Mouse (Mus musculus) erythroid progenitor cell, adult 5-6 weeks (primary cell): ENCODE results near the gene Helz. TPM values are rescaled to one million over a fixed set of nuclear protein-coding genes. Genes with fewer than 3 reads are reported as not detected.

ENCODE experiments used
- ATAC-seq: replicated peaks from 2 replicates; pipeline ENCODE4 v1.8.0; 2016; ENCODE audit warnings: moderate number of reproducible peaks, mild to moderate bottlenecking, moderate TSS enrichment, inconsistent platforms; ENCODE audit not compliant: poor library complexity, low FRiP score, severe bottlenecking
- total RNA-seq, 2 experiments: library from RNA; stranded (forward) in 1 of 2; stranded (reverse) in 1 of 2; fragments of 150-400 nt in 1 of 2; fragments of 186-747, 209-891 nt in 1 of 2; gene quantifications; 2 replicates each; pipeline versions ENCODE4 v1.2.3 to v1.2.4; 2015 to 2017; ENCODE audit warnings: low replicate concordance in 2 of 2

The Helz gene
- total RNA-seq, 2 experiments from 2014 or later = 7.3 to 8.8 TPM

- ATAC-seq = no peak
Observed at GRCm38 (mm10) chr11:107660452-107660851, 112.7 kb downstream of the Helz start.

GRCm38 (mm10) chr11:107662666-107663065 lies 114.9 kb downstream of the Helz start:
- no peak for ATAC-seq

GRCm38 (mm10) chr11:107667542-107667941 lies 119.8 kb downstream of the Helz start:
- no peak for ATAC-seq

GRCm38 (mm10) chr11:107668223-107668622 lies 120.5 kb downstream of the Helz start:
- no peak for ATAC-seq

GRCm38 (mm10) chr11:107668977-107669376 lies 121.2 kb downstream of the Helz start:
- no peak for ATAC-seq

- no peak for ATAC-seq
Observed at GRCm38 (mm10) chr11:107674006-107674405, 126.3 kb downstream of the Helz start.

- ATAC-seq = no peak
Observed at GRCm38 (mm10) chr11:107674601-107675000, 126.9 kb downstream of the Helz start.

GRCm38 (mm10) chr11:107675246-107675645 lies 127.5 kb downstream of the Helz start:
- no peak for ATAC-seq

- no peak for ATAC-seq
Observed at GRCm38 (mm10) chr11:107676207-107676940, 128.6 kb downstream of the Helz start.

GRCm38 (mm10) chr11:107682694-107683355 lies 135.1 kb downstream of the Helz start:
- no peak for ATAC-seq

- no peak for ATAC-seq
Observed at GRCm38 (mm10) chr11:107683544-107684465, 136.1 kb downstream of the Helz start.

GRCm38 (mm10) chr11:107686290-107686689 lies 138.6 kb downstream of the Helz start:
- ATAC-seq = no peak

- no peak for ATAC-seq
Observed at GRCm38 (mm10) chr11:107688480-107688879, 140.8 kb downstream of the Helz start.

- no peak for ATAC-seq
Observed at GRCm38 (mm10) chr11:107691569-107691968, 143.8 kb downstream of the Helz start.

GRCm38 (mm10) chr11:107693338-107693737 lies 145.6 kb downstream of the Helz start:
- ATAC-seq = no peak

GRCm38 (mm10) chr11:107699967-107700366 lies 152.2 kb downstream of the Helz start:
- no peak for ATAC-seq

- ATAC-seq = no peak
Observed at GRCm38 (mm10) chr11:107703272-107704134, 155.8 kb downstream of the Helz start.

- ATAC-seq = no peak
Observed at GRCm38 (mm10) chr11:107705060-107705459, 157.3 kb downstream of the Helz start.

GRCm38 (mm10) chr11:107705476-107706074 lies 157.8 kb downstream of the Helz start:
- ATAC-seq = no peak
